Mouse (Mus musculus) heart, embryonic 16.5 days (tissue): ENCODE measurements around the gene Prdm1. TPM values are rescaled to one million over a fixed set of nuclear protein-coding genes. Genes with fewer than 3 reads are reported as not detected.

ENCODE experiments used
- ATAC-seq: fragments of 200-750 bp; cut with Nextera tagmentation; replicated peaks from 2 replicates; pipeline ENCODE4 v1.8.0; 2017; ENCODE audit warnings: moderate number of reproducible peaks; ENCODE audit not compliant: insufficient read depth, low FRiP score; ENCODE audit errors: extremely low read depth
- H3K27ac ChIP-seq: fragments of 300-500 bp; sonication (generic); 2 replicates; pipeline ENCODE4 v1.5.1; 2014; ENCODE audit warnings: mild to moderate bottlenecking, low read length, control low read depth, moderate library complexity
- H3K27me3 ChIP-seq: fragments of 300-500 bp; sonication (generic); 2 replicates; pipeline ENCODE4 v1.6.1; 2014; ENCODE audit warnings: low read length, mixed read lengths; ENCODE audit not compliant: control insufficient read depth, insufficient read depth
- H3K36me3 ChIP-seq: fragments of 300-500 bp; sonication (generic); 2 replicates; pipeline ENCODE4 v1.6.1; 2014; ENCODE audit not compliant: control insufficient read depth, insufficient read depth
- H3K4me1 ChIP-seq: fragments of 300-500 bp; sonication (generic); 2 replicates; pipeline ENCODE4 v1.6.1; 2014; ENCODE audit warnings: low read length, mixed read lengths; ENCODE audit not compliant: control insufficient read depth, insufficient read depth
- H3K4me2 ChIP-seq: fragments of 300-500 bp; sonication (generic); 2 replicates; pipeline ENCODE4 v1.6.1; 2014; ENCODE audit warnings: low read depth, mild to moderate bottlenecking, control low read depth, low read length
- H3K4me3 ChIP-seq: fragments of 300-500 bp; sonication (generic); 2 replicates; pipeline ENCODE4 v1.5.1; 2014; ENCODE audit warnings: mild to moderate bottlenecking, control low read depth, low read length
- H3K9ac ChIP-seq: fragments of 300-500 bp; sonication (generic); 2 replicates; pipeline ENCODE4 v1.6.1; 2014; ENCODE audit warnings: low read length, control low read depth
- H3K9me3 ChIP-seq: fragments of 300-500 bp; sonication (generic); replicated peaks from 2 replicates; pipeline ENCODE4 v1.6.1; 2016; ENCODE audit warnings: low read length; ENCODE audit not compliant: control insufficient read depth
- WGBS: fragments of 180-500 bp; shearing (Covaris S2); extraction: QIAGEN DNeasy Blood & Tissue Kit; methylation state at CpG from one replicate; pipeline ENCODE4 v1.1.7; 2014; 5-methylcytosine and 5-hydroxymethylcytosine counted together
- polyA plus RNA-seq: library from polyadenylated mRNA; unstranded; fragments of >200 nt; fragmentation: Nextera tagmentation; extraction: Ambion mirVana; gene quantifications from 2 replicates; pipeline ENCODE4 v1.2.1, GENCODE M21; 2015

The Prdm1 gene
- polyA plus RNA-seq, 1 experiment from 2014 or later: 0.98 TPM

- 89% methylated on average over 11 of the region's 11 CpGs for WGBS
- Histone ChIP-seq H3K9me3 (no peaks in the 10 kb centered on the region), H3K27me3 (no peaks in the 10 kb centered on the region; the same call in 1 of the 2 replicates), H3K9ac (no peak overlapping the region), H3K4me2 (no peak overlapping the region), H3K4me3 (no peak overlapping the region), H3K27ac (no peak overlapping the region), H3K36me3 (no peaks in the 10 kb centered on the region), H3K4me1 (peaks cover 7% of the 10 kb centered on the region)
- ATAC-seq: no peak
These were observed 88.6 kb downstream of the Prdm1 start for GRCm38 (mm10) chr10:44439732-44440131.

- no peaks in the 10 kb centered on the region for H3K36me3 ChIP-seq
- no peak overlapping the region for H3K27ac ChIP-seq
- no peaks in the 10 kb centered on the region for H3K9me3 ChIP-seq
- no peak overlapping the region for H3K9ac ChIP-seq
- ATAC-seq: no peak
- no peak overlapping the region for H3K4me2 ChIP-seq
- no peak overlapping the region for H3K4me3 ChIP-seq
- no peaks in the 10 kb centered on the region; the same call in 1 of the 2 replicates for H3K27me3 ChIP-seq
- WGBS: 77% methylated on average over 1 of the region's 1 CpGs
- no peaks in the 10 kb centered on the region for H3K4me1 ChIP-seq
These were observed 90.7 kb downstream of the Prdm1 start for GRCm38 (mm10) chr10:44437614-44438013.

GRCm38 (mm10) chr10:44435956-44436355, 92.3 kb downstream of the Prdm1 start:
- H3K27me3 ChIP-seq: no peaks in the 10 kb centered on the region
- H3K4me1 ChIP-seq: no peaks in the 10 kb centered on the region
- ATAC-seq: no peak
- no peak overlapping the region for H3K27ac ChIP-seq
- no peak overlapping the region for H3K4me2 ChIP-seq
- no peaks in the 10 kb centered on the region for H3K9me3 ChIP-seq
- no peaks in the 10 kb centered on the region for H3K36me3 ChIP-seq
- 68% methylated on average over 4 of the region's 4 CpGs for WGBS
- no peak overlapping the region for H3K4me3 ChIP-seq
- H3K9ac ChIP-seq: no peak overlapping the region

GRCm38 (mm10) chr10:44434702-44435181, 93.6 kb downstream of the Prdm1 start:
- Histone ChIP-seq H3K27me3 (no peaks in the 10 kb centered on the region), H3K9me3 (no peaks in the 10 kb centered on the region), H3K4me1 (no peaks in the 10 kb centered on the region), H3K4me3 (no peak overlapping the region), H3K4me2 (no peak overlapping the region), H3K9ac (no peak overlapping the region), H3K27ac (no peak overlapping the region), H3K36me3 (no peaks in the 10 kb centered on the region)
- ATAC-seq: no peak
- 50% methylated on average over 6 of the region's 6 CpGs for WGBS

- Histone ChIP-seq H3K9me3 (no peaks in the 10 kb centered on the region), H3K4me3 (no peak overlapping the region), H3K9ac (no peak overlapping the region), H3K4me1 (no peaks in the 10 kb centered on the region), H3K4me2 (no peak overlapping the region), H3K27me3 (no peaks in the 10 kb centered on the region), H3K27ac (no peak overlapping the region), H3K36me3 (no peaks in the 10 kb centered on the region)
- ATAC-seq: no peak
- 76% methylated on average over 11 of the region's 11 CpGs for WGBS
These were observed 96.1 kb downstream of the Prdm1 start for GRCm38 (mm10) chr10:44432235-44432634.

GRCm38 (mm10) chr10:44431689-44432088, 96.6 kb downstream of the Prdm1 start:
- H3K9ac ChIP-seq: no peak overlapping the region
- no peak overlapping the region for H3K4me2 ChIP-seq
- H3K36me3 ChIP-seq: no peaks in the 10 kb centered on the region
- 75% methylated on average over 4 of the region's 4 CpGs for WGBS
- H3K27me3 ChIP-seq: no peaks in the 10 kb centered on the region
- H3K4me1 ChIP-seq: no peaks in the 10 kb centered on the region
- no peak overlapping the region for H3K4me3 ChIP-seq
- ATAC-seq: no peak
- H3K27ac ChIP-seq: no peak overlapping the region
- H3K9me3 ChIP-seq: no peaks in the 10 kb centered on the region

GRCm38 (mm10) chr10:44429177-44429888, 99.0 kb downstream of the Prdm1 start:
- H3K9me3 ChIP-seq: no peaks in the 10 kb centered on the region
- H3K27ac ChIP-seq: no peak overlapping the region
- WGBS: 87% methylated on average over 14 of the region's 14 CpGs
- no peak overlapping the region for H3K9ac ChIP-seq
- H3K27me3 ChIP-seq: no peaks in the 10 kb centered on the region
- no peak overlapping the region for H3K4me3 ChIP-seq
- H3K36me3 ChIP-seq: no peaks in the 10 kb centered on the region
- no peak overlapping the region for H3K4me2 ChIP-seq
- no peaks in the 10 kb centered on the region for H3K4me1 ChIP-seq
- no peak for ATAC-seq

GRCm38 (mm10) chr10:44427891-44428361, 100.4 kb downstream of the Prdm1 start:
- no peak for ATAC-seq
- H3K9ac ChIP-seq: no peak overlapping the region
- WGBS: 58% methylated on average over 12 of the region's 12 CpGs
- H3K27me3 ChIP-seq: no peaks in the 10 kb centered on the region
- H3K4me3 ChIP-seq: no peak overlapping the region
- H3K27ac ChIP-seq: no peak overlapping the region
- H3K36me3 ChIP-seq: no peaks in the 10 kb centered on the region
- no peaks in the 10 kb centered on the region for H3K9me3 ChIP-seq
- H3K4me1 ChIP-seq: no peaks in the 10 kb centered on the region
- no peak overlapping the region for H3K4me2 ChIP-seq

GRCm38 (mm10) chr10:44427426-44427825, 100.9 kb downstream of the Prdm1 start:
- H3K36me3 ChIP-seq: no peaks in the 10 kb centered on the region
- H3K9ac ChIP-seq: no peak overlapping the region
- H3K9me3 ChIP-seq: no peaks in the 10 kb centered on the region
- no peak overlapping the region for H3K27ac ChIP-seq
- no peak for ATAC-seq
- no peaks in the 10 kb centered on the region for H3K4me1 ChIP-seq
- H3K27me3 ChIP-seq: no peaks in the 10 kb centered on the region
- no peak overlapping the region for H3K4me2 ChIP-seq
- H3K4me3 ChIP-seq: no peak overlapping the region
- 79% methylated on average over 11 of the region's 11 CpGs for WGBS
